In genomic region chr9:3996686-3997085, GRCm38 (mm10) we compare ENCODE assay signal across 15 mouse cellular contexts.
"Had no signal": no experiment of that assay in that cellular context is flagged by ENCODE, and none has a peak within 500 bp of the region (broad histone marks: within the 10 kb centered on the region; RNA-seq: fewer than 3 reads in every experiment).

No protein-coding gene starts in this region.

- H3K36me3 ChIP-seq: neural tube, embryonic 12.5 days; neural tube, embryonic 13.5 days; neural tube, embryonic 15.5 days; stomach, embryonic 15.5 days had no signal

- H3K27me3 ChIP-seq: neural tube, embryonic 12.5 days; neural tube, embryonic 13.5 days; neural tube, embryonic 15.5 days; stomach, embryonic 15.5 days had no signal

- H3K4me1 ChIP-seq: neural tube, embryonic 12.5 days; neural tube, embryonic 13.5 days; neural tube, embryonic 15.5 days; stomach, embryonic 15.5 days had no signal

- H3K27ac ChIP-seq: neural tube, embryonic 12.5 days; neural tube, embryonic 13.5 days; neural tube, embryonic 15.5 days; stomach, embryonic 15.5 days; stomach, postnatal 0 days had no signal

- DNase-seq: retina, postnatal 1 day; right cerebral cortex, adult 18-20 months; right cerebral cortex, postnatal 14 days; right cerebral cortex, postnatal 25 days; right cerebral cortex, postnatal 4 days; spleen, adult 18-20 months; thymus, adult 18-20 months; thymus, postnatal 14 days; thymus, postnatal 36 days; thymus, postnatal 4 days had no signal

- H3K4me3 ChIP-seq: neural tube, embryonic 12.5 days; neural tube, embryonic 13.5 days; neural tube, embryonic 15.5 days; stomach, embryonic 15.5 days had no signal
